Mouse (Mus musculus) frontal cortex, postnatal 36 days (tissue): ENCODE measurements at regions not wholly inside any gene's neighbourhood (a gene's known extent, or its start where the extent isn't known, plus 50 kb on each side); places are given as distances from the start of the nearest gene placed in this dataset.

ENCODE experiments used
- DNase-seq, 2 experiments: peaks; one replicate each; pipeline ENCODE4 v3.0.0; 2022; ENCODE audit warnings: low spot score in 2 of 2

- DNase-seq = no peak
These were observed 1423.1 kb upstream of the A1bg start for GRCm38 (mm10) chr15:62345893-62346292.

- no peak for DNase-seq
These were observed 1413.9 kb upstream of the A1bg start for GRCm38 (mm10) chr15:62336454-62337284.

GRCm38 (mm10) chr15:62334256-62335009 lies 1411.6 kb upstream of the A1bg start:
- no peak for DNase-seq

- DNase-seq = no peak
These were observed 1409.3 kb upstream of the A1bg start for GRCm38 (mm10) chr15:62332129-62332528.

GRCm38 (mm10) chr15:62331138-62331800 lies 1408.5 kb upstream of the A1bg start:
- DNase-seq = no peak

- DNase-seq = peak; percentile 11 to 38
These were observed 1406.1 kb upstream of the A1bg start for GRCm38 (mm10) chr15:62328920-62329319.

GRCm38 (mm10) chr15:62328305-62328881 lies 1405.6 kb upstream of the A1bg start:
- no peak for DNase-seq

- no peak for DNase-seq
These were observed 1404.7 kb upstream of the A1bg start for GRCm38 (mm10) chr15:62327481-62327880.

GRCm38 (mm10) chr15:62326524-62326923 lies 1403.7 kb upstream of the A1bg start:
- no peak for DNase-seq

- no peak for DNase-seq
These were observed 1402.9 kb upstream of the A1bg start for GRCm38 (mm10) chr15:62325451-62326290.

GRCm38 (mm10) chr15:62320966-62321365 lies 1398.2 kb upstream of the A1bg start:
- no peak for DNase-seq

- DNase-seq = no peak
These were observed 1391.6 kb upstream of the A1bg start for GRCm38 (mm10) chr15:62314449-62314848.

- no peak for DNase-seq
These were observed 1379.4 kb upstream of the A1bg start for GRCm38 (mm10) chr15:62302233-62302632.

- no peak for DNase-seq
These were observed 1378.8 kb upstream of the A1bg start for GRCm38 (mm10) chr15:62301567-62301966.

- DNase-seq = no peak
These were observed 1374.3 kb upstream of the A1bg start for GRCm38 (mm10) chr15:62297138-62297537.

- peak; percentile 24 to 36 for DNase-seq
These were observed 1372.6 kb upstream of the A1bg start for GRCm38 (mm10) chr15:62295233-62295927.

- no peak for DNase-seq
These were observed 1372.0 kb upstream of the A1bg start for GRCm38 (mm10) chr15:62294786-62295185.

- no peak for DNase-seq
These were observed 1370.1 kb upstream of the A1bg start for GRCm38 (mm10) chr15:62292876-62293275.

GRCm38 (mm10) chr15:62290687-62291086 lies 1367.9 kb upstream of the A1bg start:
- DNase-seq = no peak
